Mouse (Mus musculus) c-Kit-negative CD71-positive TER-119-positive erythroid progenitor cells, embryonic 14.5 days (primary cell): ENCODE results near the gene Klk1b8.
"Not testable (repeated sequence)": the region's sequence is repeated elsewhere in the genome, so short reads cannot be mapped to it uniquely, and the experiment has no call there.

Experiments used
- DNase-seq: peaks from one replicate; pipeline ENCODE4 v3.0.0-alpha.2; 2013; ENCODE audit warnings: low read depth, low spot score

Klk1b8 gene

DNA sequence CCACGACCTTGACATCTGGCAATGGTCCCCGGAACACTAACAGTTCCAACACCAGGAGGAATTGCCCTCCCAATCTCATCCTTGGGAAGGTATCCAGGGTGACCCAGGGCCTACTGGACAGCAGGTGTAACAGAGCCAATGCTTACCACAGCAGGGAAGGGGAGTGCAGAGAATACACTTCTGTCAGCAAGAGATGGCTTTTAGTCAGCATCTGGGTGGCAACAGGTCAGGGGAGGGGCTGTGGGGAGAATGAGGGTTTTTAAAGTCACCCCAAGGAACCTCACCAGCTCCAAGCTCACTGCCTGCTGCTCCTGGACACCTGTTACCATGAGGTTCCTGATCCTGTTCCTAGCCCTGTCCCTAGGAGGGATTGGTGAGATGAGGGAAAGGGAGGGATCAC is at the start of gene Klk1b8:
Gene Klk1b8, plus strand, starts transcription at position 301 of the 400 bp plus-strand sequence.
- DNase-seq = no peak

GRCm38 (mm10) chr7:43914821-43915220 is 35.6 kb upstream of the Klk1b8 start:
- no peak for DNase-seq

DNA sequence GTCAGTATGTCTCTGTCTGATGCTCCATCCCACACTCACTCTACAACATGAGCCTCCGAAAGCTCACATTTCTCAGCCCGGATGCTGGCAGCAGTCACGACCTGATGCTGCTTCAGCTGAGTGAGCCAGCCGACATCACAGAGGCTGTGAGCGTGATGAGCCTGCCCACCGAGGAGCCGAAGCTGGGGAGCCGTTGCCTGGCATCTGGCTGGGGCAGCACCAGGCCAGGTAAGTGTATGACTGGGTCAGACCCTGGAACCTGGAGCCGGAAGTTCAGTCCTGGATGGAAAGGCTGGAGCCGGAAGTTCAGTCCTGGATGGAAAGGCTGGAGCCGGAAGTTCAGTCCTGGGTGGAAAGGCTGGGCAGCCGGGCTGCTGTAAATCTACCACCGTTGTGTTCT is 32.0 kb upstream of the Klk1b8 start:
- no peak for DNase-seq

DNA sequence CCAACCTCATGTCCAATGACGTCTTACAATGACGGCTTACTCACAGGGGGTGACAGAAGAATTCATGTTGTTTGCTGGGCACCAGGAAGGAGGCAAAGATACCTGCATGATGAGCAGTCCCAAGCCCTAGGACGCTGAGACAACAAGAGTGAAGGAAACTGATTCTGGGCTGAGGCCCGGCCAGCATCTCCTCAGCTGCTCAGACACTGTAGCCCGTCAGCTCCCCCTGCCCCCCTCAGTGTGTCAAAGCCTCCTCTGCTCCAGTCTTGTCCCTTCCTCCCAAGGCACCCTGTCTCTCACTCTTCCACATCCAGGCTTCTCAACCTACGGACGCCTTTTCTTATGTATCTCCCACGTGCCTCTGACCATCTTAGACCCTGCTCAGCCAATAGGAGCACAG is 31.6 kb upstream of the Klk1b8 start:
- DNase-seq = no peak

GRCm38 (mm10) chr7:43919559-43920451 is 30.7 kb upstream of the Klk1b8 start:
- DNase-seq = peak; percentile 17

DNA sequence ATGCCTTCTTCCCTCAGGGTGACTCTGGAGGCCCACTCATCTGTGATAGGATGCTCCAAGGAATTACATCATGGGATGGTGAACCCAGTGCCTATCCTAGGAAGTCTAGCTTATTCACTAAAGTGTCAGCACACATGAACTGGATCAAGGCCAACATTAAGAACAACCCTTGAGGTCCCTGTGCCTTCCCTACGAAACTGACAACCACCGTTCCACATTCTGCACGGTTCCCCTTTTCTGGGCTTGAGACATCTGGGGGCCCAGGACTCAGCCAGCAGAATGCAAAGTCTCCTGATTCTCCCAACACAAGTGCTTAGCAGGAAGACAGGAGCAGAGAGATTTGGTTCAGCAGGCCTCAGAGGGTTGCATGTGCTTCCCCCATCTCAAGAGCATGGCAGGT is 29.9 kb upstream of the Klk1b8 start:
- DNase-seq = no peak

GRCm38 (mm10) chr7:43921087-43921486 is 29.4 kb upstream of the Klk1b8 start:
- no peak for DNase-seq

DNA sequence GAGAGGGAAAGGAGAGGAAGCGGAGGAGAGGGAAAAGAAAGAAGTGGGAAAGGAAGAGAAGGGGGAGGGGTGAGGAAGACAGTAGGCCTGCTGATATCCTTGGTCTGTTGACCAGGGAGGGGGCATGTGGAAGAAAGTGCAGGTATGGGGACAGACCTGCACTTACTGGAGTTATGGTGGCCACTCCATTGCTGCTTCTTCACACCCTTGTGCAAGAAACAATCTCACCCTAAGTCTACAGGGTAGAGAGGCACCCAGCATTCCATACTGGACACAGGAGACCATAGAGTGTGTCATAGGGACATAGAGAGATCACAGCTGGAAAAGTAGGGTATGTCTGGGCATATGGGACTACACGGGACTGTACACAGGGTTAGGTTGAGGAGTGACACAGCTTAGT is 28.5 kb upstream of the Klk1b8 start:
- DNase-seq = no peak

GRCm38 (mm10) chr7:43925985-43926384 is 24.5 kb upstream of the Klk1b8 start:
- no peak for DNase-seq

DNA sequence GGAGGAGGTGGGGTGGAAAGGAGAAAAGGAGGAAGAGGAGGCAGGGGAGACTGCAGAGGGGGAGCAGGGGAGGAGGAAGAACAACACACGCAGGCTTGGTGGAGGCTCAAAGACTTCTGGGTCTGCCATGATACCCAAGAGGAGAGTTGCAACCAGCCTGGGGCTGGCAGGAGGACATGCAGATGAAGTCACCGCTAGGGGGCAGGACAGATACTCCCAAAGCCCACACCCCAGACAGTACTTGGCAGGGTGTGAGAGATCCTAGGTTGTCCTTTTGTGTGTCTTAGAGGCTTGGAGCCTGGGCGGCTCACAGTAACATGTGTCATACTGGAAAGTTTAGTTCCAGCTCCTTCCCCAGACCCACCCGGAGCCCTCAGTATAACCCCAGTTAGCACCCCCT is 21.9 kb upstream of the Klk1b8 start:
- DNase-seq = no peak

- no peak for DNase-seq
These were observed 18.1 kb upstream of the Klk1b8 start for GRCm38 (mm10) chr7:43932337-43932736.

DNA sequence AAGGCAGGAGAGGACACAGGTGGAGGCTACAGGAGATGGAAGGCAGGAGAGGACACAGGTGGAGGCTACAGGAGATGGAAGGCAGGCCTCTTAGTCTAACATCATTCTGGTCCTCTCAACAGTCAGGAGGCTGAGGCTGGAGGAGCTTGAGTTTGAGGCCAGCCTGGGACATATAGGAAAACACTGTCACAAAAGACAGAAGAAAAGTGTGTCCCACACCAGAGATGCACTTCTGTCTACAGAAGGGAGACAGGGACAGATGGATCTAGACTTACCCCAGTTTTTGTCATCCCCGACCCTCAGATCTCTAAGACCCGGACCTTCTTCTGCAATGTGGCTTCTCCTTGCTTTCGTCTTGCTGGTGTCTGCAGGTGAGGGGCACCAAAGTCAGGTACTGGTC is 17.0 kb upstream of the Klk1b8 start, which contains the start of gene Klk15:
Gene Klk15, plus strand, starts transcription at position 301 of the 400 bp plus-strand sequence.
- no peak for DNase-seq

GRCm38 (mm10) chr7:43934747-43935146 is 15.7 kb upstream of the Klk1b8 start:
- DNase-seq = no peak

- DNase-seq = no peak
These were observed 13.9 kb upstream of the Klk1b8 start for GRCm38 (mm10) chr7:43936551-43936950.

GRCm38 (mm10) chr7:43942293-43942692 is 8.2 kb upstream of the Klk1b8 start:
- not testable (repeated sequence) for DNase-seq

DNA sequence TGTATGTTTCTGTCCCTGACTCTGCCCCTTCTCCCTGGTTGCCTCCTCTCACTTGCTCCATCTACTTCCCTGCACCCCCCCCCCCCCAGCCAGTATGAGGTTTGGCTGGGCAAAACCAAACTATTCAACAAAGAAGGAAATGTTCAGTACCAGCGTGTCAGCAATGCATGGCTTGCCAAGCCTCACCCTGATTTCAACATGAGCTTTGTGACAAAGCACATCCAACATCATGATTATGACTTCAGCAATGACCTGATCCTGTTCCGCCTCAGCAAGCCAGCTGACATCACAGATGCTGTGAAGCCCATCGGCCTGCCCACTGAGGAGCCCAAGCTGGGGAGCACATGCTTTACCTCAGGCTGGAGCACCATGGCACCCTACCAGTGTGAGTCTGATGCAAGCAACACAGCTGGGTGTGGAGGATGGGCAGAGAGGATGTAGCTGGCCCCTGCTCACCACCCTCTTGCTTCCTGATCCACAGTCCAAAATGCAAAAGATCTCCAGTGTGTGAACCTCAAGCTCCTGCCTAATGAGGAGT is 5.7 kb upstream of the Klk1b8 start:
- no peak for DNase-seq

DNA sequence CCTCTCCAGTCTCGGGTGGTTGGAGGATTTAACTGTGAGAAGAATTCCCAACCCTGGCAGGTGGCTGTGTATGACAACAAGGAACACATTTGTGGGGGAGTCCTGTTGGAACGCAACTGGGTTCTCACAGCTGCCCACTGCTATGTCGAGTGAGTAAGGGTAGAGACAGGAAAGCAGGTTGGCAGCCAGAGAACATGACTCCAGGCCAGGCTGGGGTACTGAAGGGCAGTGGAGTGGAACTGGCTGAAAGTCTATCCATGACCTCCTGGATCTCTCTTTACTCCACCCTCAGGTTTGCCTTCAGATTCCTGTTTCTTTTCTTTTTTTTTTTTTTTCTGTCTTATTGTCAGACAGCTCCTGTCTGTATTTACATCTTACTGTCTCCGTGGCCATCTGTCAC is 2.2 kb downstream of the Klk1b8 start:
- DNase-seq = no peak

GRCm38 (mm10) chr7:43966451-43966850 is 16.0 kb downstream of the Klk1b8 start, which contains the start of gene Klk1b1:
TSS of gene Klk1b1 (plus strand) at chr7:43966751.
- no peak for DNase-seq

- no peak for DNase-seq
These were observed 16.6 kb downstream of the Klk1b8 start for GRCm38 (mm10) chr7:43967058-43967457.

GRCm38 (mm10) chr7:43967612-43968011 is 17.1 kb downstream of the Klk1b8 start:
- no peak for DNase-seq

DNA sequence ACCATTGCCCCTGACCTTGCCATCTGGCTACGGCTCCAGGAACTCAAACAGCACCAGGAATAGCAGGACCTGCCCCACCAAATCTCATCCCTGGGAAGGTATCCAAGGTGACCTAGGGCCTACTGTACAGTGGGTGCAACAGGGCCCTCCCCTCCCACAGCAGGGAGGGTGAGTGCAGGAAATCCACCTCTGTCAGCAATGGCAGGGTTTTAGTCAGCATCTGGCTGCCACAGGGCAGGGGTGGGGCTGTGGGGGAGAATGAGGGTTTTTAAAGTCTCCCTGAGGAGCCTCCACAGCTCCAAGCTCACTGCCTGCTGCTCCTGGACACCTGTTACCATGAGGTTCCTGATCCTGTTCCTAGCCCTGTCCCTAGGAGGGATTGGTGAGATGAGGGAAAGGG is 25.3 kb downstream of the Klk1b8 start, which contains the start of gene Klk1b9:
Gene Klk1b9, plus strand, starts transcription at position 301 of the 400 bp plus-strand sequence.
- DNase-seq = not testable (repeated sequence)

DNA sequence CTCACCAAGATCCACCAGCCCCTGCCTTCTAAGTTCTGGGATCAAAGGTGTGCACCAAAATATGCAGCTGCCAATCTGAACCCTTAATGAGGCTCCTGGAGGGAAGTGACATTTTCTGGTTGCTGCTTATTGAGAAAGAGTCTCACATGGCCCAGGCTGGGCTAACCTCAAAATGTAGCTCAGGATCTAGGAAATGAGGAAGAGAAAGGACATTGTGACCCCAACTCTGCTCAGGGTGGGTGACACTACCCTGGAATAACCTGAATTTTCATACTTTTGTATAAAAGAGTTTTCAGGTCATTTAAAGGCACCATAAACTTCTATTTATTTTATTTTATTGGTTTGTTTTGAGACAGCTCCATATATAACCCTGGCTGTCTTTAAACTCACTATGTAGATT is 35.2 kb downstream of the Klk1b8 start:
- DNase-seq = no peak

GRCm38 (mm10) chr7:43994821-43995220 is 44.4 kb downstream of the Klk1b8 start:
- not testable (repeated sequence) for DNase-seq
